Mouse (Mus musculus): ENCODE data around the gene Wwtr1. TPM values are rescaled to one million over a fixed set of nuclear protein-coding genes. Genes with fewer than 3 reads are reported as not detected.

Gene Wwtr1
- polyA plus RNA-seq (2012; rRNA removed), result 55.7 and 58.7 TPM in 2 replicates

DNA sequence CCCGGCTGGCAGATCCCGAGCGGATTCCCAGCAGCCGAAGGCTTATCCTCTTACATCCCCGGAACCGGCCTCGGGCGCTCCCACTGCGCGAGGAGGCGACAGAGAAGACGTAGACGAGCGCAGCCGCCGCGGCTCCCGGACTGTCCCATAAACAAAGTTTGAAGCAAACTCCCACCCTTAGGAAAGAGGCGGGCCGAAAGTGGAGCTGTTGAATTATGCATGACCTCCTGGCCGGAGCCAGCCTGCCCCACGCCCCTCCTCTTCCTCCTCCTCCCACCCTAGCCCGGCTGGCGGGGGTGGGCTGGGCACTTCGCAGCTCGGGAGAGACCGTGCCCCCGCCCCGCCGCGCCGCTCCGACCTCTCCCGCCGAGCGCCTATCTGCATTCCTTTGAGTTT, at the start of gene Wwtr1:
TSS of gene Wwtr1 (minus strand) at position 251 of the 396 bp plus-strand sequence.
- DNase-seq, result no peak
- Histone ChIP-seq H3K4me3 (replicated peaks; ENCODE audit: extremely low read depth, low read depth, low read length) (peak within 1 kb of the TSS; percentile 85), H3K4me1 (ENCODE audit: control insufficient read depth, insufficient read depth, low read length) (peaks cover 15% of the 10 kb centered on the region)
- under 1% methylated on average over 36 of the region's 36 CpGs for WGBS
- TF ChIP-seq CTCF (IDR thresholded peaks at IDR 0.05; ENCODE audit: insufficient read depth, low read length) (no peak), POLR2A (IDR thresholded peaks at IDR 0.05; ENCODE audit: borderline replicate concordance, extremely low read depth, low read depth, low read length) (peak; percentile 93)

DNA sequence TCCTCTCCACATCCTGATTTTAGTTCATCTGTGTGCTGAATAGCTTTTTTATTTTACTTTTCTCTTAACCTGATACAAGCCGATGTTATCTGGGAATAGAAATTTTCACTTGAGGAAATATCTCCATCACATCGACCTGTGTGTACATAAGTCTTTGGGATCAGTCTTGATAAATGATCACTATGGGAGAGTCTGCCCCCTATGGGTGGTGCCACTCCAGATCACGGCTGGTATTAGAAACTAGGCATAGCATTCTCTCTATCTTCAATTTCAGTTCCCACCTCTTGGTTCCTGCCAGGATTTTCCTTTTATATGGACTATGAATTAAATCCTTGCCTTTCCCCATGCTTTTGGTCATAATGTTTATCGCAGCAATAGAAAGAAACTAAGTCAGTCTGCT, 44.0 kb upstream of the Wwtr1 start:
- DNase-seq, result no peak
- Histone ChIP-seq H3K4me1 (ENCODE audit: control insufficient read depth, insufficient read depth, low read length) (no peaks in the 10 kb centered on the region), H3K4me3 (replicated peaks; ENCODE audit: extremely low read depth, low read depth, low read length) (no peak overlapping the region)
- TF ChIP-seq POLR2A (IDR thresholded peaks at IDR 0.05; ENCODE audit: borderline replicate concordance, extremely low read depth, low read depth, low read length), result no peak
- TF ChIP-seq CTCF (IDR thresholded peaks at IDR 0.05; ENCODE audit: insufficient read depth, low read length), result peak; percentile 44; the same call in 1 of the 2 replicates
- whole genome bisulfite sequencing, result 55% methylated on average over 4 of the region's 4 CpGs

- WGBS, result 81% methylated on average over 4 of the region's 4 CpGs
- TF ChIP-seq POLR2A (IDR thresholded peaks at IDR 0.05; ENCODE audit: borderline replicate concordance, extremely low read depth, low read depth, low read length) (no peak), CTCF (IDR thresholded peaks at IDR 0.05; ENCODE audit: insufficient read depth, low read length) (no peak)
- Histone ChIP-seq H3K4me1 (ENCODE audit: control insufficient read depth, insufficient read depth, low read length) (no peaks in the 10 kb centered on the region), H3K4me3 (replicated peaks; ENCODE audit: extremely low read depth, low read depth, low read length) (no peak overlapping the region)
- DNase-seq, result no peak
These were observed 39.9 kb upstream of the Wwtr1 start for GRCm38 (mm10) chr3:57615652-57616051.

- TF ChIP-seq POLR2A (IDR thresholded peaks at IDR 0.05; ENCODE audit: borderline replicate concordance, extremely low read depth, low read depth, low read length), result no peak
- no peak for TF ChIP-seq CTCF (IDR thresholded peaks at IDR 0.05; ENCODE audit: insufficient read depth, low read length)
- DNase-seq, result no peak
- WGBS, result 44% methylated on average over 3 of the region's 3 CpGs
- Histone ChIP-seq H3K4me3 (replicated peaks; ENCODE audit: extremely low read depth, low read depth, low read length) (no peak overlapping the region), H3K4me1 (ENCODE audit: control insufficient read depth, insufficient read depth, low read length) (no peaks in the 10 kb centered on the region)
These were observed 36.8 kb upstream of the Wwtr1 start for GRCm38 (mm10) chr3:57612430-57612997.

DNA sequence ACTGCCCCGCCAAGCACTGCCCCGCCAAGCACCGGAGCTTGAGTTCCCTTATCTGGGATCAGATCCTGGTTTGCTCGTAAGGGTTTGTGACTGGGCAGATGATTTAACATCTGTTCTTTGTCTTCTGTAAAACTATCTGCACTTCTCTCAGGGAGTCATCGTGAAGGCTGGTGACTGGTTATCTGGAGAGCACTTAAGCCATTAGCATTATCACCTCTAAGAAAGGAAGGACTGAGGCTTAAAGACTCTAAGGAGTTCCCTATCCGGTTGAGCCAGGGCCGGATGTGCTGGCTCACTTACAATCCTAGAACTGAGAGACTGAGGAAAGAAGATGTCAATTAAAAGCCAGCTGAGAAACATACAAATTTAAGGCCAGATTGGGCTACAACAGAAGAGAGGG, 36.1 kb upstream of the Wwtr1 start:
- DNase-seq, result no peak
- Histone ChIP-seq H3K4me1 (ENCODE audit: control insufficient read depth, insufficient read depth, low read length) (no peaks in the 10 kb centered on the region), H3K4me3 (replicated peaks; ENCODE audit: extremely low read depth, low read depth, low read length) (no peak overlapping the region)
- WGBS, result 44% methylated on average over 7 of the region's 7 CpGs
- TF ChIP-seq CTCF (IDR thresholded peaks at IDR 0.05; ENCODE audit: insufficient read depth, low read length), result no peak
- TF ChIP-seq POLR2A (IDR thresholded peaks at IDR 0.05; ENCODE audit: borderline replicate concordance, extremely low read depth, low read depth, low read length), result no peak

DNA sequence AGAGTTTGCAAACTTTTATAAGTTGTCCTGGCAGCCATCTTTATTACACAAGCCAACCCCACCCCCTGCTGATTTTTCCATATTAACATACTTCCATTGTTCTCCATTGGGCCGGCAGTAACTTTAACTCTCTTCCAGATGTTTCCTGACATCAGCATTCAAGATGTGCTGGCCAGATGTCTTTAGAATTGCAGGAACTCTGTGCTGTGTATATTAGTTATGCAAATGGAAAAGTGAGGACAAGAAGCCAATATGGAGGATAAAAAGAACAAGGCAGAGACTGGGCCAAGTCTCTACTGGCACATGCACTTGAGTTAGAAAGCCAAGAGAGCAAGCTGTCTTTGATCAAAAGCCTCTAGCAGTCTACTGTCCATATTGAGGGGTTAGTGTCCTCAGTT, 28.9 kb upstream of the Wwtr1 start:
- TF ChIP-seq CTCF (IDR thresholded peaks at IDR 0.05; ENCODE audit: insufficient read depth, low read length), result no peak
- TF ChIP-seq POLR2A (IDR thresholded peaks at IDR 0.05; ENCODE audit: borderline replicate concordance, extremely low read depth, low read depth, low read length), result no peak
- H3K4me1 ChIP-seq (ENCODE audit: control insufficient read depth, insufficient read depth, low read length), result no peaks in the 10 kb centered on the region
- 32% methylated on average over 1 of the region's 1 CpGs for WGBS
- H3K4me3 ChIP-seq (replicated peaks; ENCODE audit: extremely low read depth, low read depth, low read length), result no peak overlapping the region
- DNase-seq, result no peak

GRCm38 (mm10) chr3:57603891-57604617, 28.3 kb upstream of the Wwtr1 start:
- 64% methylated on average over 5 of the region's 5 CpGs for WGBS
- Histone ChIP-seq H3K4me1 (ENCODE audit: control insufficient read depth, insufficient read depth, low read length) (no peaks in the 10 kb centered on the region), H3K4me3 (replicated peaks; ENCODE audit: extremely low read depth, low read depth, low read length) (no peak overlapping the region)
- TF ChIP-seq CTCF (IDR thresholded peaks at IDR 0.05; ENCODE audit: insufficient read depth, low read length), result no peak
- no peak for TF ChIP-seq POLR2A (IDR thresholded peaks at IDR 0.05; ENCODE audit: borderline replicate concordance, extremely low read depth, low read depth, low read length)
- no peak for DNase-seq

DNA sequence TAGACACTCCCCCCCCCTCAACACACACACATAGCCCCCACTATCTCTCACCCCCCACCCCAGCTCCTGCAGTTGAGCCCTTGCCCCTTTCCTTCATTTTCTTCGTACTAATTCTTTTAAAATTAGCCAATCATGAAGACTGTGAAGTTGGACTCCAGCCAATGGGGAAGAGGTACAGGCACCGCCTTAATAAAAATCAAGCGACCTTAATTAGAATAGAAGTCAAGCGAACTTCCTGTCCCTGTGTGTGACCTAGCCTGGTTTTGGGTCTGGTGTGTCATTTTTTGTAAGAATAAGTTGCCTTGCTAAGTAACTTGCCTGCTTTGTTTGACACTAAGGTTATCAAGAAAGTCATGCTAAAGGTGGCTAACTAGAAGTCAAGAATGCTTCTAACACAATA, 26.9 kb upstream of the Wwtr1 start:
- WGBS, result 61% methylated on average over 4 of the region's 4 CpGs
- DNase-seq, result no peak
- TF ChIP-seq POLR2A (IDR thresholded peaks at IDR 0.05; ENCODE audit: borderline replicate concordance, extremely low read depth, low read depth, low read length), result no peak
- TF ChIP-seq CTCF (IDR thresholded peaks at IDR 0.05; ENCODE audit: insufficient read depth, low read length), result no peak
- no peaks in the 10 kb centered on the region for H3K4me1 ChIP-seq (ENCODE audit: control insufficient read depth, insufficient read depth, low read length)
- no peak overlapping the region for H3K4me3 ChIP-seq (replicated peaks; ENCODE audit: extremely low read depth, low read depth, low read length)

GRCm38 (mm10) chr3:57596566-57596965, 20.9 kb upstream of the Wwtr1 start:
- Histone ChIP-seq H3K4me1 (ENCODE audit: control insufficient read depth, insufficient read depth, low read length) (no peaks in the 10 kb centered on the region), H3K4me3 (replicated peaks; ENCODE audit: extremely low read depth, low read depth, low read length) (no peak overlapping the region)
- 49% methylated on average over 7 of the region's 7 CpGs for WGBS
- TF ChIP-seq CTCF (IDR thresholded peaks at IDR 0.05; ENCODE audit: insufficient read depth, low read length) (no peak), POLR2A (IDR thresholded peaks at IDR 0.05; ENCODE audit: borderline replicate concordance, extremely low read depth, low read depth, low read length) (no peak)
- no peak for DNase-seq

GRCm38 (mm10) chr3:57595506-57595905, 19.8 kb upstream of the Wwtr1 start:
- no peak for TF ChIP-seq POLR2A (IDR thresholded peaks at IDR 0.05; ENCODE audit: borderline replicate concordance, extremely low read depth, low read depth, low read length)

More at GRCm38 (mm10) chr3:57595506-57595905, 19.8 kb upstream of the Wwtr1 start:
- DNase-seq, result no peak
- Histone ChIP-seq H3K4me3 (replicated peaks; ENCODE audit: extremely low read depth, low read depth, low read length) (no peak overlapping the region), H3K4me1 (ENCODE audit: control insufficient read depth, insufficient read depth, low read length) (no peaks in the 10 kb centered on the region)

Measured in lung, adult 2 months (tissue).